Mouse (Mus musculus): ENCODE data around the gene Tinagl1. TPM values are rescaled to one million over a fixed set of nuclear protein-coding genes. Genes with fewer than 3 reads are reported as not detected.

Gene Tinagl1
- polyA plus RNA-seq, 1 experiment from 2014 or later, result 65.6 TPM

Other genes with a start within 250 kb of the Tinagl1 start
- 0.09 TPM in 1 of 2 replicates, not detected in the other for gene Spocd1, start 245.9 kb downstream of the Tinagl1 start, polyA plus RNA-seq (2015; fragmentation: Nextera tagmentation; extraction: Ambion mirVana)
- gene Adgrb2, start 190.3 kb downstream of the Tinagl1 start, polyA plus RNA-seq (2015; fragmentation: Nextera tagmentation; extraction: Ambion mirVana), result 2.2 and 2.6 TPM in 2 replicates
- gene Col16a1, start 127.3 kb downstream of the Tinagl1 start, polyA plus RNA-seq (2015; fragmentation: Nextera tagmentation; extraction: Ambion mirVana), result 60.0 and 63.0 TPM in 2 replicates
- gene Pef1, start 72.6 kb downstream of the Tinagl1 start, polyA plus RNA-seq (2015; fragmentation: Nextera tagmentation; extraction: Ambion mirVana), result 67.0 and 76.6 TPM in 2 replicates
- gene Hcrtr1, start 35.8 kb downstream of the Tinagl1 start, polyA plus RNA-seq (2015; fragmentation: Nextera tagmentation; extraction: Ambion mirVana), result 0.24 and 0.37 TPM in 2 replicates
- gene Gm853, start 47.3 kb upstream of the Tinagl1 start, polyA plus RNA-seq (2015; fragmentation: Nextera tagmentation; extraction: Ambion mirVana), result not detected in 2 replicates
- gene Serinc2, start 104.1 kb upstream of the Tinagl1 start, polyA plus RNA-seq (2015; fragmentation: Nextera tagmentation; extraction: Ambion mirVana), result 20.0 and 21.0 TPM in 2 replicates
- gene Fabp3, start 133.5 kb upstream of the Tinagl1 start, polyA plus RNA-seq (2015; fragmentation: Nextera tagmentation; extraction: Ambion mirVana), result 5.4 and 6.1 TPM in 2 replicates
- gene Gm10570, start 133.6 kb upstream of the Tinagl1 start, polyA plus RNA-seq (2015; fragmentation: Nextera tagmentation; extraction: Ambion mirVana), result not detected in 2 replicates
- gene Zcchc17, start 184.8 kb upstream of the Tinagl1 start, polyA plus RNA-seq (2015; fragmentation: Nextera tagmentation; extraction: Ambion mirVana), result 60.8 and 66.4 TPM in 2 replicates
- gene Snrnp40, start 185.0 kb upstream of the Tinagl1 start, polyA plus RNA-seq (2015; fragmentation: Nextera tagmentation; extraction: Ambion mirVana), result 132 and 139 TPM in 2 replicates

Measured in intestine, embryonic 15.5 days (tissue).